Mouse (Mus musculus) heart, embryonic 11.5 days (tissue): ENCODE measurements at regions not wholly inside any gene's neighbourhood (a gene's known extent, or its start where the extent isn't known, plus 50 kb on each side); places are given as distances from the start of the nearest gene placed in this dataset.

Source experiments
- ATAC-seq: fragments of 200-750 bp; cut with Nextera tagmentation; replicated peaks from 2 replicates; pipeline ENCODE4 v1.8.0; 2017; ENCODE audit warnings: moderate library complexity; ENCODE audit not compliant: insufficient number of reproducible peaks, low FRiP score, low TSS enrichment
- H3K27ac ChIP-seq: fragments of 300-500 bp; sonication (generic); 2 replicates; pipeline ENCODE4 v1.5.1; 2014; ENCODE audit warnings: mild to moderate bottlenecking, low read depth, low read length
- H3K27me3 ChIP-seq: fragments of 300-500 bp; sonication (generic); 2 replicates; pipeline ENCODE4 v1.6.1; 2014; ENCODE audit warnings: mild to moderate bottlenecking, low read length, mixed read lengths; ENCODE audit not compliant: control insufficient read depth, insufficient read depth
- H3K36me3 ChIP-seq: fragments of 300-500 bp; sonication (generic); 2 replicates; pipeline ENCODE4 v1.6.1; 2014; ENCODE audit warnings: mild to moderate bottlenecking, low read length, moderate library complexity, mixed read lengths; ENCODE audit not compliant: control insufficient read depth, insufficient read depth
- H3K4me1 ChIP-seq: fragments of 300-500 bp; sonication (generic); 2 replicates; pipeline ENCODE4 v1.6.1; 2014; ENCODE audit warnings: low read length; ENCODE audit not compliant: control insufficient read depth, insufficient read depth
- H3K4me2 ChIP-seq: fragments of 300-500 bp; sonication (generic); 2 replicates; pipeline ENCODE4 v1.6.1; 2014; ENCODE audit warnings: mild to moderate bottlenecking, moderate library complexity
- H3K4me3 ChIP-seq: fragments of 300-500 bp; sonication (generic); 2 replicates; pipeline ENCODE4 v1.5.1; 2014; ENCODE audit warnings: low read depth, low read length
- H3K9ac ChIP-seq: fragments of 300-500 bp; sonication (generic); 2 replicates; pipeline ENCODE4 v1.6.1; 2014; ENCODE audit warnings: mild to moderate bottlenecking, low read depth, low read length, moderate library complexity
- H3K9me3 ChIP-seq: fragments of 300-500 bp; sonication (generic); replicated peaks from 2 replicates; pipeline ENCODE4 v1.6.1; 2016; ENCODE audit warnings: low read length; ENCODE audit not compliant: control insufficient read depth
- WGBS: fragments of 180-500 bp; shearing (Covaris S2); extraction: QIAGEN DNeasy Blood & Tissue Kit; methylation state at CpG from one replicate; pipeline ENCODE4 v1.1.7; 2014; ENCODE audit not compliant: insufficient replicate concordance; 5-methylcytosine and 5-hydroxymethylcytosine counted together

GRCm38 (mm10) chr3:38299236-38299897, 185.3 kb downstream of the Ankrd50 start:
- H3K4me2 ChIP-seq = no peak overlapping the region
- H3K4me1 ChIP-seq = peaks cover 14% of the 10 kb centered on the region
- H3K9me3 ChIP-seq = no peaks in the 10 kb centered on the region
- H3K27ac ChIP-seq = peak overlapping the region; percentile 51
- H3K4me3 ChIP-seq = no peak overlapping the region
- ATAC-seq = no peak
- WGBS = 17% methylated on average over 2 of the region's 2 CpGs
- no peaks in the 10 kb centered on the region for H3K36me3 ChIP-seq
- no peak overlapping the region for H3K9ac ChIP-seq
- no peaks in the 10 kb centered on the region for H3K27me3 ChIP-seq

- H3K9ac ChIP-seq = no peak overlapping the region
- H3K27ac ChIP-seq = no peak overlapping the region
- H3K4me2 ChIP-seq = no peak overlapping the region
- H3K9me3 ChIP-seq = no peaks in the 10 kb centered on the region
- H3K4me3 ChIP-seq = no peak overlapping the region
- H3K36me3 ChIP-seq = no peaks in the 10 kb centered on the region
- H3K27me3 ChIP-seq = no peaks in the 10 kb centered on the region
- peaks cover 14% of the 10 kb centered on the region for H3K4me1 ChIP-seq
- WGBS = 80% methylated on average over 2 of the region's 2 CpGs
- no peak for ATAC-seq
Measured at GRCm38 (mm10) chr3:38297499-38297898, 187.1 kb downstream of the Ankrd50 start.

- H3K36me3 ChIP-seq = no peaks in the 10 kb centered on the region
- no peaks in the 10 kb centered on the region for H3K9me3 ChIP-seq
- ATAC-seq = no peak
- WGBS = 33% methylated on average over 3 of the region's 3 CpGs
- H3K27me3 ChIP-seq = no peaks in the 10 kb centered on the region
- H3K4me3 ChIP-seq = no peak overlapping the region
- H3K27ac ChIP-seq = peak overlapping the region; percentile 7; the same call in 1 of the 2 replicates
- H3K4me1 ChIP-seq = peaks cover 5% of the 10 kb centered on the region; the same call in 1 of the 2 replicates
- no peak overlapping the region for H3K4me2 ChIP-seq
- no peak overlapping the region for H3K9ac ChIP-seq
Measured at GRCm38 (mm10) chr3:38289062-38289461, 195.6 kb downstream of the Ankrd50 start.

GRCm38 (mm10) chr3:38283687-38284124, 200.9 kb downstream of the Ankrd50 start:
- Histone ChIP-seq H3K4me1 (peaks cover 27% of the 10 kb centered on the region), H3K9ac (no peak overlapping the region), H3K36me3 (no peaks in the 10 kb centered on the region), H3K9me3 (no peaks in the 10 kb centered on the region), H3K27me3 (no peaks in the 10 kb centered on the region), H3K27ac (peak overlapping the region; percentile 57), H3K4me3 (no peak overlapping the region), H3K4me2 (peak overlapping the region; percentile 4)
- peak; percentile 66; the same call in 1 of the 2 replicates for ATAC-seq
- WGBS = 16% methylated on average over 11 of the region's 11 CpGs

GRCm38 (mm10) chr3:38282891-38283290, 201.8 kb downstream of the Ankrd50 start:
- Histone ChIP-seq H3K4me1 (peaks cover 27% of the 10 kb centered on the region), H3K9me3 (no peaks in the 10 kb centered on the region), H3K36me3 (no peaks in the 10 kb centered on the region), H3K4me3 (no peak overlapping the region), H3K9ac (no peak overlapping the region), H3K27ac (no peak overlapping the region), H3K27me3 (no peaks in the 10 kb centered on the region), H3K4me2 (no peak overlapping the region)
- 91% methylated on average over 4 of the region's 4 CpGs for WGBS
- no peak for ATAC-seq

GRCm38 (mm10) chr3:38281683-38282082, 203.0 kb downstream of the Ankrd50 start:
- peak overlapping the region; percentile 54 for H3K27ac ChIP-seq
- no peaks in the 10 kb centered on the region for H3K36me3 ChIP-seq
- no peaks in the 10 kb centered on the region for H3K27me3 ChIP-seq
- H3K4me2 ChIP-seq = no peak overlapping the region
- no peaks in the 10 kb centered on the region for H3K9me3 ChIP-seq
- ATAC-seq = peak; percentile 67
- H3K9ac ChIP-seq = no peak overlapping the region
- peaks cover 27% of the 10 kb centered on the region for H3K4me1 ChIP-seq
- H3K4me3 ChIP-seq = no peak overlapping the region
- WGBS = 25% methylated on average over 4 of the region's 4 CpGs

- no peaks in the 10 kb centered on the region for H3K9me3 ChIP-seq
- no peak overlapping the region for H3K4me2 ChIP-seq
- no peak overlapping the region for H3K4me3 ChIP-seq
- H3K27ac ChIP-seq = no peak overlapping the region
- H3K27me3 ChIP-seq = no peaks in the 10 kb centered on the region
- ATAC-seq = no peak
- WGBS = 82% methylated on average over 6 of the region's 6 CpGs
- H3K4me1 ChIP-seq = peaks cover 27% of the 10 kb centered on the region
- H3K36me3 ChIP-seq = no peaks in the 10 kb centered on the region
- no peak overlapping the region for H3K9ac ChIP-seq
Measured at GRCm38 (mm10) chr3:38280876-38281275, 203.8 kb downstream of the Ankrd50 start.

GRCm38 (mm10) chr3:38280105-38280504, 204.5 kb downstream of the Ankrd50 start:
- ATAC-seq = no peak
- Histone ChIP-seq H3K4me2 (no peak overlapping the region), H3K4me3 (no peak overlapping the region), H3K4me1 (peaks cover 27% of the 10 kb centered on the region), H3K27ac (0 out of 2 replicates have a peak overlapping the region, but pooled peaks have one; percentile 3), H3K9ac (no peak overlapping the region), H3K9me3 (no peaks in the 10 kb centered on the region), H3K36me3 (no peaks in the 10 kb centered on the region), H3K27me3 (no peaks in the 10 kb centered on the region)
- WGBS = 76% methylated on average over 3 of the region's 3 CpGs

- ATAC-seq = no peak
- no peak overlapping the region for H3K9ac ChIP-seq
- H3K27me3 ChIP-seq = no peaks in the 10 kb centered on the region
- H3K4me3 ChIP-seq = no peak overlapping the region
- H3K4me2 ChIP-seq = no peak overlapping the region
- WGBS = 75% methylated on average over 1 of the region's 1 CpGs
- no peak overlapping the region for H3K27ac ChIP-seq
- no peaks in the 10 kb centered on the region for H3K36me3 ChIP-seq
- peaks cover 13% of the 10 kb centered on the region; the same call in 1 of the 2 replicates for H3K4me1 ChIP-seq
- no peaks in the 10 kb centered on the region for H3K9me3 ChIP-seq
Measured at GRCm38 (mm10) chr3:38276948-38277504, 207.6 kb downstream of the Ankrd50 start.
